Mouse (Mus musculus): ENCODE data around the gene Rbm44. TPM values are rescaled to one million over a fixed set of nuclear protein-coding genes. Genes with fewer than 3 reads are reported as not detected.
A peak's percentile ranks its signal among the peaks of the same experiment; 100 is the strongest.

Rbm44 gene
- 3.3 and 3.7 TPM in 2 replicates for polyA plus RNA-seq (2014; fragmentation: Nextera tagmentation; extraction: Ambion mirVana)

DNA sequence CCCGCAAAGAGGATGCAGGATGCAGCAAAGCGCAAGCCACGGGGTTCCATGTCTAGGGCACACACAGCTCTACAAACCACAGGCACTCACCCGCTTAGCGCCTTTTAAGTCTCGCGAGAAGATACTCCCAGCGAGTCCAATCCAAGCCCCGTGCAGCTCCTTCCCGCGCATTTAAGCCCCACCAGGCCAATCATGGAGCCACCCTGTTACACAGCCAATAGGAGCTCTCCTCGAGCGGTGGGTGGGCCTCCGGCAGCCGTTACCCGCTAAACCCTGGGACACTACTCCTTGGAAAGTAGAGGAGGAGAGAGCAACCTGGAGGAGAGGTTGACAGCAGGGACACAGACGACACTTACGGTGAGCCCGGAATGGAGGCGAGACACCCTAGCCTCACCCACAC is at the start of gene Rbm44:
Gene Rbm44 (plus strand): TSS at position 277 of the 400 bp plus-strand sequence.
- 45% methylated on average over 20 of the region's 20 CpGs for WGBS
- peak within 1 kb of the TSS; percentile 15 to 22; a peak in 3 of 4 replicates for H3K4me3 ChIP-seq (ENCODE audit: control insufficient read depth in 1 of 2, insufficient read depth in 1 of 2, low read depth in 1 of 2, low read length in 2 of 2)
- no peaks in the 10 kb centered on the region for H3K27me3 ChIP-seq (ENCODE audit: control insufficient read depth, insufficient read depth, low read length)
- no peaks in the 10 kb centered on the region for H3K4me1 ChIP-seq (ENCODE audit: control insufficient read depth in 2 of 2, insufficient read depth in 2 of 2, low read length in 2 of 2)
- ATAC-seq (ENCODE audit: insufficient number of reproducible peaks, insufficient read depth, low FRiP score, low read depth): peak; percentile 64
- H3K9ac ChIP-seq (ENCODE audit: low read length): peak within 1 kb of the TSS; percentile 48; the same call in 1 of the 2 replicates
- no peaks in the 10 kb centered on the region for H3K36me3 ChIP-seq (ENCODE audit: control insufficient read depth, insufficient read depth, low read length)
- H3K27ac ChIP-seq (replicated peaks in 1 of 2; ENCODE audit: control insufficient read depth in 1 of 2, insufficient read depth in 1 of 2, low read depth in 2 of 2, low read length in 2 of 2): no peak within 1 kb of the TSS
- H3K9me3 ChIP-seq (ENCODE audit: control insufficient read depth, low read length): no peaks in the 10 kb centered on the region
- H3K4me2 ChIP-seq (ENCODE audit: low read length): peak within 1 kb of the TSS; percentile 37

- Histone ChIP-seq H3K4me3 (ENCODE audit: control insufficient read depth in 1 of 2, insufficient read depth in 1 of 2, low read depth in 1 of 2, low read length in 2 of 2) (no peak overlapping the region), H3K9me3 (ENCODE audit: control insufficient read depth, low read length) (no peaks in the 10 kb centered on the region), H3K9ac (ENCODE audit: low read length) (peak overlapping the region; percentile 42; the same call in 1 of the 2 replicates), H3K27me3 (ENCODE audit: control insufficient read depth, insufficient read depth, low read length) (no peaks in the 10 kb centered on the region), H3K4me2 (ENCODE audit: low read length) (no peak overlapping the region), H3K36me3 (ENCODE audit: control insufficient read depth, insufficient read depth, low read length) (peaks cover 74% of the 10 kb centered on the region), H3K4me1 (ENCODE audit: control insufficient read depth in 2 of 2, insufficient read depth in 2 of 2, low read length in 2 of 2) (peaks cover 34 to 55% of the 10 kb centered on the region in 2 experiments), H3K27ac (replicated peaks in 1 of 2; ENCODE audit: control insufficient read depth in 1 of 2, insufficient read depth in 1 of 2, low read depth in 2 of 2, low read length in 2 of 2) (peak overlapping the region; percentile 57 to 72)
- ATAC-seq (ENCODE audit: insufficient number of reproducible peaks, insufficient read depth, low FRiP score, low read depth): peak; percentile 32; the same call in 1 of the 2 replicates
- WGBS: 24% methylated on average over 3 of the region's 3 CpGs
Measured at GRCm38 (mm10) chr1:91095258-91095657, 49.6 kb upstream of the Rbm44 start.

DNA sequence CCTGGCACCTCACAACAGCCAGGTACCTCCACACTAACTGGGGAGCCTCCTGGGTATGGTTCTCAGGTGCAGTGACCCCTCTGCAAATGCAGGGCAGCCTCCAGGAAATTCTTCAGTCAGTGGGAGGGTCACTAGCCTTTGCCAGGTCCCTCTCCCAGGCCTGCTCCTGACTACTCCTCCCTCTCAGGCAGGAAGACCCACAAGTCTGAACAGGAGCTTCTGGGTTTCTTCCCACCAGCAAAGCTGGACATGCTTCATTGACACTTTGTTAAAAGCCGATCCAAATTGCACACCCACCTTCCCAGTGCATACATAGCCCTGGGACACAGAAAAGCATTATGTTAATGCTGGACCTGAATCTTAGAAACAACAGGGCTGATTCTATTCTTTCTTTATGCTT is 49.0 kb upstream of the Rbm44 start:
- no peaks in the 10 kb centered on the region for H3K27me3 ChIP-seq (ENCODE audit: control insufficient read depth, insufficient read depth, low read length)
- peak overlapping the region; percentile 42; the same call in 1 of the 2 replicates for H3K9ac ChIP-seq (ENCODE audit: low read length)
- WGBS: 51% methylated on average over 1 of the region's 1 CpGs
- no peak overlapping the region for H3K4me3 ChIP-seq (ENCODE audit: control insufficient read depth in 1 of 2, insufficient read depth in 1 of 2, low read depth in 1 of 2, low read length in 2 of 2)
- ATAC-seq (ENCODE audit: insufficient number of reproducible peaks, insufficient read depth, low FRiP score, low read depth): no peak
- no peaks in the 10 kb centered on the region for H3K9me3 ChIP-seq (ENCODE audit: control insufficient read depth, low read length)
- peaks cover 74% of the 10 kb centered on the region for H3K36me3 ChIP-seq (ENCODE audit: control insufficient read depth, insufficient read depth, low read length)
- H3K27ac ChIP-seq (replicated peaks in 1 of 2; ENCODE audit: control insufficient read depth in 1 of 2, insufficient read depth in 1 of 2, low read depth in 2 of 2, low read length in 2 of 2): peak overlapping the region; percentile 32 to 72; a peak in 3 of 4 replicates
- H3K4me1 ChIP-seq (ENCODE audit: control insufficient read depth in 2 of 2, insufficient read depth in 2 of 2, low read length in 2 of 2): peaks cover 34 to 55% of the 10 kb centered on the region in 2 experiments
- no peak overlapping the region for H3K4me2 ChIP-seq (ENCODE audit: low read length)

DNA sequence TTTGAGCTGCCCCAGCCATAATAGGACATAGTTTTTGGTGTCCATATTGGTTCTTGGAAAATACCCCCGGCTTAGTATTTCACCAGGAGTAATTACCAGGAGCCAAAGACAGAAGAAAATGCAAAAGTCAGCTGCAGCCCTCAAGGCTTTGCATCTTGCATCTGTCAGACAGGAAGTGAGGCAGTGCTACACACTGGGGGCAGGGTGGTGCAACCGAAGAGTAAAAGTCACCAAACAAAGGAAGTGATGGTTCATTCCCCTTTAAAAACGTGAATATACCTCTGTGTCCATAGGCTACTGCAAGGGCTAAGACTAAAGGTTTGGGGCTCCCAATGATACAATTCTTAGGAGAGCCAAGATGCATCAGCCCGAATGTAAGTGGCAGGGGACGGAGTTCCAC is 48.4 kb upstream of the Rbm44 start:
- no peak for ATAC-seq (ENCODE audit: insufficient number of reproducible peaks, insufficient read depth, low FRiP score, low read depth)
- H3K9me3 ChIP-seq (ENCODE audit: control insufficient read depth, low read length): no peaks in the 10 kb centered on the region
- H3K9ac ChIP-seq (ENCODE audit: low read length): no peak overlapping the region
- no peak overlapping the region for H3K4me3 ChIP-seq (ENCODE audit: control insufficient read depth in 1 of 2, insufficient read depth in 1 of 2, low read depth in 1 of 2, low read length in 2 of 2)
- no peaks in the 10 kb centered on the region for H3K27me3 ChIP-seq (ENCODE audit: control insufficient read depth, insufficient read depth, low read length)
- H3K4me1 ChIP-seq (ENCODE audit: control insufficient read depth in 2 of 2, insufficient read depth in 2 of 2, low read length in 2 of 2): peaks cover 33 to 53% of the 10 kb centered on the region in 2 experiments
- 68% methylated on average over 5 of the region's 5 CpGs for WGBS
- 0 out of 4 replicates have a peak overlapping the region, but pooled peaks of 1 of the 2 experiments have one; percentile 72 for H3K27ac ChIP-seq (replicated peaks in 1 of 2; ENCODE audit: control insufficient read depth in 1 of 2, insufficient read depth in 1 of 2, low read depth in 2 of 2, low read length in 2 of 2)
- H3K4me2 ChIP-seq (ENCODE audit: low read length): no peak overlapping the region
- peaks cover 74% of the 10 kb centered on the region for H3K36me3 ChIP-seq (ENCODE audit: control insufficient read depth, insufficient read depth, low read length)

GRCm38 (mm10) chr1:91097283-91097834 is 47.5 kb upstream of the Rbm44 start:
- no peak for ATAC-seq (ENCODE audit: insufficient number of reproducible peaks, insufficient read depth, low FRiP score, low read depth)
- H3K4me1 ChIP-seq (ENCODE audit: control insufficient read depth in 2 of 2, insufficient read depth in 2 of 2, low read length in 2 of 2): peaks cover 28 to 46% of the 10 kb centered on the region in 2 experiments
- H3K27ac ChIP-seq (replicated peaks in 1 of 2; ENCODE audit: control insufficient read depth in 1 of 2, insufficient read depth in 1 of 2, low read depth in 2 of 2, low read length in 2 of 2): no peak overlapping the region
- H3K9ac ChIP-seq (ENCODE audit: low read length): no peak overlapping the region
- H3K27me3 ChIP-seq (ENCODE audit: control insufficient read depth, insufficient read depth, low read length): no peaks in the 10 kb centered on the region
- H3K36me3 ChIP-seq (ENCODE audit: control insufficient read depth, insufficient read depth, low read length): peaks cover 74% of the 10 kb centered on the region
- H3K4me3 ChIP-seq (ENCODE audit: control insufficient read depth in 1 of 2, insufficient read depth in 1 of 2, low read depth in 1 of 2, low read length in 2 of 2): no peak overlapping the region
- WGBS: 91% methylated on average over 11 of the region's 11 CpGs
- no peak overlapping the region for H3K4me2 ChIP-seq (ENCODE audit: low read length)
- no peaks in the 10 kb centered on the region for H3K9me3 ChIP-seq (ENCODE audit: control insufficient read depth, low read length)

DNA sequence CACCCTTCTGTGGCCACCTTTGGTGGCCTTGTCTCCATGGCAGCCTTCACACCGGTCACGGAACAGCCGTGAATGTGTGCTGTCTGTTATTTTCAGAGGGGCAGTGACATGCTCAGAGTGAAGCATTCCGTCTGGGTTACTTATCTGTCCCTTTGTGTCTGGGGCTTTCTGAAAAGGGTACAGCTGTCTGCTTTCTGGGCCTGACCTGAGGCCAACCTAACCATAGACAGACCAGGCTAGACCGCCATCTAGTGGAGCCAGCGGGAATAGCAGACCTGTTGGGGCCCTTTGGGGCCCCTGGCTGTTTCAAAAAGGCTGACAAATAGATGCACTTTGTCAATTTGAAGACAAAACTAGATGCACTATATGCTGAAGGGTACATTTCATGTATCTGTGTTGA is 46.0 kb upstream of the Rbm44 start:
- 3% methylated on average over 6 of the region's 6 CpGs for WGBS
- H3K36me3 ChIP-seq (ENCODE audit: control insufficient read depth, insufficient read depth, low read length): peaks cover 74% of the 10 kb centered on the region
- H3K9me3 ChIP-seq (ENCODE audit: control insufficient read depth, low read length): no peaks in the 10 kb centered on the region
- H3K27ac ChIP-seq (replicated peaks in 1 of 2; ENCODE audit: control insufficient read depth in 1 of 2, insufficient read depth in 1 of 2, low read depth in 2 of 2, low read length in 2 of 2): peak overlapping the region; percentile 83 to 87
- ATAC-seq (ENCODE audit: insufficient number of reproducible peaks, insufficient read depth, low FRiP score, low read depth): peak; percentile 71
- no peaks in the 10 kb centered on the region for H3K27me3 ChIP-seq (ENCODE audit: control insufficient read depth, insufficient read depth, low read length)
- H3K4me1 ChIP-seq (ENCODE audit: control insufficient read depth in 2 of 2, insufficient read depth in 2 of 2, low read length in 2 of 2): peaks cover 26 to 47% of the 10 kb centered on the region in 2 experiments
- no peak overlapping the region for H3K4me2 ChIP-seq (ENCODE audit: low read length)
- peak overlapping the region; percentile 54 for H3K9ac ChIP-seq (ENCODE audit: low read length)
- no peak overlapping the region for H3K4me3 ChIP-seq (ENCODE audit: control insufficient read depth in 1 of 2, insufficient read depth in 1 of 2, low read depth in 1 of 2, low read length in 2 of 2)

DNA sequence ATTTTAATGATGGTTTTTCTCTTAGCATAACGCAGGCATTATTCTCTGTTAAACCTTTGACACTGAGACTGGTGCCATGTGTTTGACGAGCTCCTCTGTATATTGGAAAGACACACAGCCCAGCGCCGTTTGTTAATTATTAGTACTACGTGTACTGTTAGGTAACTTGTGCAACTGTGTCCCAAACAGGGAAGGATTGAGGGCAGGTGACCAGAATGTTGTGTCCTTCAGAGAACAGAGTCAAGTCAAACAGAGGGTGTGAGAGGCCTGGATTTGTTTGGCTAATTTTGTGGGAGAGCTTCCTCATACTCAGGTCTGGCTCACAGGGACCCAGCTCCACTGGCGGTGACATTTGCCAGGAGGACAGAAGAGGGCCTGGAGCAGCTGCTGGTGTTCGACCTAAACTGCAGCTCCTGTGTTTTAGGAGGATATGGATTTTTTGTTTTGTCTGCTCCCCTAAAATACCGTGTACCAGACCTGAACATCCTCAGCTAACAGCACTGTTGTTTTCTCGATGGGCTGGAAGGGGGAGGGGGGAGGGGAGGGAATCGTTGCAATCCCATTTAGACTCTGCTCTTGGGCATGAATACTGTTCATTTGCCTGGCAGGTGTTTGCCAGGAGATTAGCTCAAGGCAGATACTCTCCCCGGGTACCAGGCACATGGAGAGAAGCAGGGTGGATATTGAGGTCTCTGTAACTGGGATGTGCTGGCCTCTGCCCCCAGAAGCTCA is 43.0 kb upstream of the Rbm44 start:
- Histone ChIP-seq H3K36me3 (ENCODE audit: control insufficient read depth, insufficient read depth, low read length) (peaks cover 84% of the 10 kb centered on the region), H3K27ac (replicated peaks in 1 of 2; ENCODE audit: control insufficient read depth in 1 of 2, insufficient read depth in 1 of 2, low read depth in 2 of 2, low read length in 2 of 2) (peak overlapping the region in 1 of 2 experiments; percentile 19; a peak in 1 of 4 replicates), H3K4me1 (ENCODE audit: control insufficient read depth in 2 of 2, insufficient read depth in 2 of 2, low read length in 2 of 2) (peaks cover 11 to 30% of the 10 kb centered on the region in 2 experiments), H3K9ac (ENCODE audit: low read length) (no peak overlapping the region), H3K27me3 (ENCODE audit: control insufficient read depth, insufficient read depth, low read length) (no peaks in the 10 kb centered on the region), H3K4me3 (ENCODE audit: control insufficient read depth in 1 of 2, insufficient read depth in 1 of 2, low read depth in 1 of 2, low read length in 2 of 2) (no peak overlapping the region), H3K4me2 (ENCODE audit: low read length) (no peak overlapping the region), H3K9me3 (ENCODE audit: control insufficient read depth, low read length) (no peaks in the 10 kb centered on the region)
- ATAC-seq (ENCODE audit: insufficient number of reproducible peaks, insufficient read depth, low FRiP score, low read depth): no peak
- WGBS: 75% methylated on average over 11 of the region's 11 CpGs

Measured in heart, embryonic 14.5 days (tissue).